Mouse (Mus musculus) layer of hippocampus, adult 8-10 months (tissue): ENCODE data around the gene Zdhhc22. TPM values are rescaled to one million over a fixed set of nuclear protein-coding genes. Genes with fewer than 3 reads are reported as not detected.

ENCODE experiments used
- DNase-seq, 2 experiments: peaks; one replicate each; pipeline ENCODE4 v3.0.0; 2022; ENCODE audit warnings: low spot score in 2 of 2
- microRNA-seq, 2 experiments: library from miRNA; unstranded; fragments of <30 nt; microRNA quantifications; one replicate each; pipeline ENCODE4 v1.2.0; 2022
- total RNA-seq, 4 experiments: library from RNA; stranded (reverse); gene quantifications; 2 replicates each; pipeline ENCODE4 v1.2.4; 2022

Zdhhc22 gene
- total RNA-seq, 4 experiments from 2014 or later: 12.3 to 18.3 (median 13.7) TPM

DNA sequence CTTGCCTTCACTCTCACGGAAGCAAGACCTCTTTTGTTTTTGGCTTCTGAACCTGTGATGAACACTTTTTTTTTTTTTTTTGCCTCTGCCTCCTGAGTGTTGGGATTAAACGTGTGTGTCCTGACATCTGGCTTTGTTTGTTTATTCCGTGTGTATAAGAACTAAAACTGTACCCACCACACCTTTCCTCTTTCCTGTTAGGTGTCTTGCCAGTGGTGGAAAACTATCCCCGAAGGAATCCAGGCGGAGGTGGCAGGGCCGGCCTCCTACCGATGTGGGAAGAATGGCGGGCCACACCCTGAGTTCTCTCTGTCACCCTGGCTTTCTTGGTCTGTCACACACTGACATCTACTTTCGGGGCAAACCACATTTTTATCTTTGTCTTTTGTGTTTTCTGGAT lies 51.7 kb downstream of the Zdhhc22 start:
- no peak for DNase-seq

DNA sequence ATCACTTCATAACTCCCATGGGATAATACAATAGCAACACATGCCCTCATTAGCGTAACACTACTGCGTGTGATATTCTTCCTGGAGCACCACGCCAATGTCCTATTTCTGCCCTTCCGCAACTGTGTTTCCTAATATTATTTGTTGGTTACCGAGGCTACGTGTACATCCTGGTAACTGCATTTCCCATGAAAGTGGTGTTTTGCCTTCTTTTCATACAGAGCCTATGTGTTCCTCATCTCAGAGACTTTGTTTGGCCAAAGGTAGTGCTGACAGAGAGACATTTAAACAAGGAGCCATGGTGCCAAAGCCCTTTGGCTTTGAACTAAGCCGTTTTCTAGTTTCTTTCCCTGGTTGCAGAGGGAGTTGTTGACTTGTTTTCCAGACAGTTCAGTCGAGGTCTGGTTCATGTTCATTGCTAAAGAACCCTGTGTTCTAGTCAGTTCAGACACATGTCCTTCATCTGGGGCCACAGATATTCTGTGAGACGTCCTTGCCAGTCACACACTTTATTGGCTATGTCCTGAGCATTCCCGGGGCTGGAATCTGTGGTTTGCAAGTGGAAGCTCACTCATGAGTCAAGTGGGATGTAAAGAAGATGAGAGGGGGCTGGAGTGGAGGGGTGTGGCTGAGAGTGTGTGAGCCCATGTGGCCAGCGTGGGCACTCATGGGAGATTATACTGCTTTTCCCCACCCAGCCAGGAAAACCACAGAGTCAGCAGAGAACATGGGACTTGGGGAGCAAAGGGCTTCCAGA lies 53.5 kb downstream of the Zdhhc22 start:
- no peak for DNase-seq

DNA sequence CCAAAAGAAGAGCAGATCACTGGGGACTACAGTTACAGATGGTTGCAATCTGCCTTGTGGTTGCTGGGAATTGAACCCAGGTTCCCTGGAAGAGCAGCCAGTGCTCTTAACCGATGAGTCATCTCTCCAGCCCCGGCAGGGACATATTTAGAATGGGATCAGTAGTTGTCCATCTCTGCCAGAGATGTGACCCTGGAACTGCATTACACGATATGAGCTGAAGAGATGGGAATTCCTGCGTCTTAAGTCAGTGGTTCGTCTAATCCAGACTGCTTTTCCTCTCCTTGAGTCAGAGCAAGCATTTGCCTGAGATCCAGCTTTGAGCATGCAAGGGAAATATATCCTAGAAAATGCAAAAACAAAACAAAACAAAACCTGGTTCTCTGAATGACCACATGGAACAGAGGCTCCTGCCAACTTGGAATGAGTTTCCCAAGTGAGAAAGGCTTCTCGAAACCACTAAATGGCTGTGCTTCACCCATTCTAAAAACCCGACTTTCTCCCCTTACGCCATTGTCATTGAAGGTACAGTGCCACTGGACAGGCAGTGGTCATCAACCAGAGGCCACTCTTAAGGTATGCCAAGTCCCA lies 54.4 kb downstream of the Zdhhc22 start:
- DNase-seq: no peak

DNA sequence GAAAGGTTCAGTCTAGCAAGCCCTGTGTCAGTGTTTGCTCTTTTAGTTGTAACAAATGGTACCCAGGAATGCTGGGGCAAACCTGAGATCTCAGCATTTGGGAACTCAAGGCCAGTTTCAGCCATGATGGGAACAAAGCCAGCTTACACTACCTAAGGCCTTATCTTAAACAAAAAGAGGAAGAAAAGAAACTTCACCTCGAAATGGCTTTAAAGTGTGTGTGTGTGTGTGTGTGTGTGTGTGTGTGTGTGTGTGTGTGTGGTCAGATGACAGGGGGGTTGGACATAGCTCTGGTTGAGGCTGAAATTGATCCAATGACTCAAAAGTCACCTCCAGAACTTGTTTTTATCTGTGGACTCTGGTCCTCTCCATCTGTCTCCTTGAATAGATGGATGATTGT lies 55.5 kb downstream of the Zdhhc22 start:
- DNase-seq: no peak

DNA sequence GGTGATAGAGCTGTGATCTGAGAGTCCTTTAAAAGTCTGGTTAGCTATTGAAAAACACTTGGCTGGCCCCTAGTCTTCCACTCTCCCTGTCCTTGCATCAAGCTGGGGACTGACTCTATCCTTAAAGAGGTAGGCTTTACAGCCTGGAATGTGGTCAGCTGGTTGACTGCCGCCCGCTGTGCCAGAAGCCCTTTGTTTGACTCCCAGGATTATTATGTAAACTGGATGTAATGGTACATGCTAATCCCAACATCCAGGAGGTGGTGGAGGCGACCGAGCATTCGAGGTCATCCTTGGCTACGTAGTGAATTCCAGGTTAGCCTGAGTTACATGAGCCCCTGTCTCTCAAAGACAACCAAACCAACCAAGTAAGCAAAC lies 57.7 kb downstream of the Zdhhc22 start:
- DNase-seq: no peak

DNA sequence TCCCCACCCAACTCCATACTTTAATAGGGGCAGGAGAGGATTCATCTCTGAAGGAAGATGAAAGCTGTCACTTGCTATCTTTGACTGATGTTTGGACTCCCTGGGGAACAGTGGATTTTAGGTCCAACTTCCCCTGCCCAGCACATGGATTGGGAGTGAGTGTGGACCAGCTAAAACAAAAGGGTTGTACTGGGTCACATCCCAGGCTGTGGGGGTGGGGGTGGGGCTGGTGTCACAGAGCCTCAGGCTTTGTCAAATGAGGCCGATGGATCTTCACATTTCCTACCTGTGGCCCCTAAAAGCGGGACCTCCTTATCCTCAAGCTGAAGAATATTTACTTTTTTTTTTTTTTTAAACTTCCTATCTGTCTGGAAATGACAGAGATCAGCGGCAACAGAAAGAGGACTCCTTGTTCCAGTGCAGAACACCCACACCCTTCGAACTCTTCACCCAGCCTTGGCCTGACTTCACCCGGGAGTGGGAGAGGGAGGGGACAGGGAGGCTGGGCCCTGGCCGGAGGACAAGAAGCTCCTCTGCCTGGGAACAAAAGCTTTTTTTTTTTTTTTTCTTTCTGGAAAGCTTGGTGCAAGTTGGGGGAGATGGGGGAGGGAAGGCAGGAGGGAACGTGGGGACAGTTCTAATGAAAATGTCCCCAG lies 58.2 kb downstream of the Zdhhc22 start:
- DNase-seq: no peak

DNA sequence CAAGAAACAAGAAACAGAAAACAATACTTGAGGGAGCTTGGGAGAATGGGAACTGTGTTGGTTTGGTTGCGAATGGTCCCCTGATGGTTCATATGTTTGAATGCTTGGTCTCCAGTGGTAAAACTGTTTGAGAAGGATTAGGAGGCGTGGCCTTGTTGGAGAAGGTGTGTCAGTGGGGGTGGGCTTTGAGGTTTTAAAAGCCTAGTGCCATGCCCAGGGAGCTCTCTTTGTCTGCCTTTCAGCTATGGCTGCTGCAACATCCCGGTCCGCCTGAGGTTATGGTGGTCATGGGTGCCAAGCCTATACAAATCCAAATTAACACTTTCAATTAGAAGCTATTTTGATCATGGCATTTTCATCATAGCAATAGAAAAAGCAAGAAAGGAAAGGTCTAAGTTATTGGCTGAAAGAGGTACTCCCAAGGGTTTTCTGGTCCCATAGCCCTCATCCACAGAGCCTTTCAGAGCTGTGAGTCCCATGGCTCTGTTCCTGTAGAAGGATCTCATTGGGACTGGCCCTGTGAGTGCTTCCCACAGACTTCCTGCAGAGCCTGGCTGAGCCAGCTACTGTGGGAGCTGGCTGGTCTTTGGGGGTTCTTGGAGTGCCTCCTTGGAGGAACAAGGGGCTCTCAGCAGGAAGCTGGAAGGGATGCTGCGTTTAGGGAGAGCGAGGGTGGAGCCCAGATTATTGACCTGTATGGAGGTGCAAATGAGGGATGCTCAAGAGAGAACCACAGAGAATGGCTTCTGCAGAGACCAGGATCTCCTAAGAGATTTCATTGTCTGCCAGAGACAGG lies 59.1 kb downstream of the Zdhhc22 start:
- DNase-seq: no peak

Small RNAs within 50 kb of the gene (microRNA-seq; reads per million reads assigned to microRNA genes)
- 0 reads per million in 2 experiments for gene Gm25847

Other genes with a start within 250 kb of the Zdhhc22 start
- gene Irf2bpl, start 105.6 kb downstream of the Zdhhc22 start, total RNA-seq: 10 to 100 TPM; 61.7 to 72.0 (median 66.8) TPM
- gene Cipc, start 43.4 kb downstream of the Zdhhc22 start, total RNA-seq: 10 to 100 TPM; 70.7 to 89.0 (median 86.1) TPM
- gene Tmem63c, start 30.9 kb upstream of the Zdhhc22 start, total RNA-seq: 10 to 100 TPM; 30.7 to 42.1 (median 36.4) TPM
- gene Ngb, start 112.1 kb upstream of the Zdhhc22 start, total RNA-seq: 1 to 10 TPM; 2.6 to 4.2 (median 3.4) TPM
- 10 to 100 TPM; 51.9 to 56.0 (median 54.8) TPM for gene Gstz1, start 156.7 kb upstream of the Zdhhc22 start, total RNA-seq
- 10 to 100 TPM; 18.0 to 19.8 (median 18.7) TPM for gene Pomt2, start 157.5 kb upstream of the Zdhhc22 start, total RNA-seq
- 1 to 10 TPM; 3.1 to 4.5 (median 4.2) TPM for gene Samd15, start 209.3 kb upstream of the Zdhhc22 start, total RNA-seq
- gene Tmed8, start 210.0 kb upstream of the Zdhhc22 start, total RNA-seq: 10 to 100 TPM; 25.6 to 32.4 (median 29.0) TPM
- 1 to 10 TPM; 1.4 to 4.1 (median 2.7) TPM for gene Noxred1, start 248.3 kb upstream of the Zdhhc22 start, total RNA-seq